Mouse (Mus musculus) hindlimb bud, embryonic 11.5 days (tissue): ENCODE results near the gene Inpp5d.

ENCODE experiments used
- DNase-seq: peaks from one replicate; pipeline ENCODE4 v3.0.0-alpha.2; 2012; ENCODE audit warnings: low read depth, low spot score; ENCODE audit errors: extremely low spot score

The Inpp5d gene

GRCm38 (mm10) chr1:87620211-87620668, at the start of gene Inpp5d:
Gene Inpp5d, plus strand, starts transcription at chr1:87620312.
- DNase-seq: no peak

- no peak for DNase-seq
These were observed 46.9 kb upstream of the Inpp5d start for GRCm38 (mm10) chr1:87573261-87573660.

GRCm38 (mm10) chr1:87573800-87574215, 46.3 kb upstream of the Inpp5d start, which contains the start of gene Ngef:
Gene Ngef, minus strand, starts transcription at chr1:87573870.
- DNase-seq: no peak

GRCm38 (mm10) chr1:87574353-87574752, 45.8 kb upstream of the Inpp5d start:
- no peak for DNase-seq

DNA sequence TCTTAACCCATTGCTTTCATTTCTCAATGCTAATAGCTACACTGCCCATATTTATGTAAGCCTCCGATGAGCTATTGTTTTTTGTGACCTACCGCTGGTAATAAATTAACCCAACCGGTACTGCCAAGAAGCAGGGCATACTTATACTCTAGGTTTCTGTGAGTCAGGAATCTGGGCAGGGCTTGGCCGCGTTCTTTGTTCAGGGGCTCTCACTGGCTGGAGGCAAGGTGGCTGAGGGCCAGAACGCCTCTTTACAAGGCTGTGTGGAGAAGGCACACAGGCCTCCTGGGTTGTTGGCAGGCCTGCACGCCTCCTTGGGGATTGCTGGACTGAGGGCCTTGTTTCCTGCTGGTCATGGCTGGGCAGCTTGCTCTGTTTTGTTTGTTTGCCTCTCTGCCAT, 45.3 kb upstream of the Inpp5d start:
- no peak for DNase-seq

- no peak for DNase-seq
These were observed 41.1 kb upstream of the Inpp5d start for GRCm38 (mm10) chr1:87578965-87579364.

DNA sequence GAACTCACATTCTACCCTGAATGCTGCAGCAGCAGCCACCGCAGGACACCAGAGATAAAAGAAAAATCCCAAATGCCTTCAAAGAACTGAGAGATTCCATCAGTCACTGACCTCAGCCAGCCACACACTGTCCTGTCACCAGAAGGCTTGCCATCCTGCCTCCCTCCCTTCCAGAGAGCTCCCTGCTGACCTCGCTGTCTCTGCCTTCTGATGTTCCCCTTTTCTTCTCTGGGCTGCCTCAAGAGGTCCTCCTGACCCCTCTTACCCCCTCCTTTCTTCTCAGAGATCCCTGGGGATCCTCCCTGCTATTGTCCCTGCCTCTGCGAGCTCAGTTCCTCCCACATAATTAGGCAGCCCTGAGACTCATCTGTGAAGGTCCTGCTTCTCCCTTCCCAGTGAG, 39.3 kb upstream of the Inpp5d start:
- DNase-seq: no peak

DNA sequence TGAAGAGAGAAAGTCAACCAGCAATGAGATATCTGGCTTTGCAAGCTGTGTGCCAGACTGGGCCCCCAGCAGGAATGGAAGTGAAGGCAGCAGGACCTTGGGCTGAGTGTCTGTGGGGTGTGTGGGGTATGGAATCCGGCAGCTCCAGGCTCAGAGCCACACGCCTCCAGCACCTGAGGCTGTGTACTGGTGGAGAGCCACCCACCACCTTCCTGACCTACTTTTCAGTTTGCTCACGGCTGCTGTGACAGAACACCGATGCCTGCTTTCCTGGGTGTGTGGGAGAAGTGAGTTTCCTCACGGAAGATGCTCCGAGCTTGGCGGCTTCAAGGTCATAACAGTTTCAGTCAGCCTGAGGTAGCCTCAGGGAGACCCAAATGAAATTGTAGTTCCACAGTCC, 30.9 kb upstream of the Inpp5d start:
- DNase-seq: no peak

DNA sequence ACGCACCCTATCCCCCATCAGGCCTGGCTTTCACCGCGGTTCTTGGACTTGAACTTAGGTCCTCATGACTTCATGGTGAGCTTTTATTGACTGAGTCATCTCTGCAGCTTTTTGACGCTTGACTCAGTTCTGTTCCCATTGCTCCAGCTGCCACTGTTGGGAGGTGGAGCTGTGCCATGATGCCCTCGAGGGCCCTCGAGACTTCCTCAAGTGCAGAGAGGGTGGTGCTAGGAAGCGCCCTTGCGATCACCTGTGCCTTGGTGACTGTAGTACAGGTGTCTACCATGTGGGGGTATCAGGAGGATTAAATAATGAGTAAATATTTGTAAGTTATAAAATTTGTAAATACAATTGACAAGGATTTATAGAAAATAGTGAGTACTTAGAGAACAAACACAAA, 30.1 kb upstream of the Inpp5d start:
- no peak for DNase-seq

GRCm38 (mm10) chr1:87594261-87594660, 25.9 kb upstream of the Inpp5d start:
- no peak for DNase-seq

DNA sequence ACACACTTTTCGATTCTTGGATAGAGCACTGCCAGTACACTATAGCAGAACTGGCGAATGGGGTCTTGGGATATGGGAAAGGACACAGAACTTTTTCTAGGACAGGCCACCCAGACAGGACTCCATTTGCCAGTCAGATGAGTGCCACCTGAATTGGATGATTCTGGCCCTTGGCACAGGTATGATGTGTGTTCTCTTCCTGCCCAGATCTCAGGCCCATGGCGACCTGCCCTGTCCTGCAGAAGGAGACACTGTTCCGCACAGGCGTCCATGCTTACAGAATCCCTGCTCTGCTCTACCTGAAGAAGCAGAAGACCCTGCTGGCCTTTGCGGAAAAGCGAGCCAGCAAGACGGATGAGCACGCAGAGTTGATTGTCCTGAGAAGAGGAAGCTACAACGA, 25.4 kb upstream of the Inpp5d start:
- no peak for DNase-seq

DNA sequence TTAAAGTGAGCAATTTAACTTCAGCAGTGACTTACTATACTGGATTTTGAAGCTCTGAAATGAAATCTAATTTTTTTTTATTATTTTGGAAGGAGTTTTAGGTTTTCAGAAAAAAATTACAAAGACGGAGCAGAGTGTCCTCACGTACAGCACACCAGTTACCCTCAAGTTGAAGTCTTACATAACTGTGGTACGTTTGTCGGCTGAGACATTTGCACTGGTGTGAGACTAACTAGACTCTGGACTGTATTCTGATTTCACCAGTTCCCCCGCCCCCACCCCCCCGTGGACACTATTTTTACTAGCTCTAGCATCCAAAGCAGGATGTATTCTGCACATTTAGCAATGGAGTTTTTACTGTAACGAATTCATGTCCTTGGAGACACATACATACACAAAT, 19.6 kb upstream of the Inpp5d start:
- DNase-seq: no peak

- no peak for DNase-seq
These were observed 18.3 kb upstream of the Inpp5d start for GRCm38 (mm10) chr1:87601801-87602200.

GRCm38 (mm10) chr1:87603389-87603788, 16.7 kb upstream of the Inpp5d start:
- DNase-seq: no peak

GRCm38 (mm10) chr1:87605296-87605695, 14.8 kb upstream of the Inpp5d start:
- DNase-seq: no peak

DNA sequence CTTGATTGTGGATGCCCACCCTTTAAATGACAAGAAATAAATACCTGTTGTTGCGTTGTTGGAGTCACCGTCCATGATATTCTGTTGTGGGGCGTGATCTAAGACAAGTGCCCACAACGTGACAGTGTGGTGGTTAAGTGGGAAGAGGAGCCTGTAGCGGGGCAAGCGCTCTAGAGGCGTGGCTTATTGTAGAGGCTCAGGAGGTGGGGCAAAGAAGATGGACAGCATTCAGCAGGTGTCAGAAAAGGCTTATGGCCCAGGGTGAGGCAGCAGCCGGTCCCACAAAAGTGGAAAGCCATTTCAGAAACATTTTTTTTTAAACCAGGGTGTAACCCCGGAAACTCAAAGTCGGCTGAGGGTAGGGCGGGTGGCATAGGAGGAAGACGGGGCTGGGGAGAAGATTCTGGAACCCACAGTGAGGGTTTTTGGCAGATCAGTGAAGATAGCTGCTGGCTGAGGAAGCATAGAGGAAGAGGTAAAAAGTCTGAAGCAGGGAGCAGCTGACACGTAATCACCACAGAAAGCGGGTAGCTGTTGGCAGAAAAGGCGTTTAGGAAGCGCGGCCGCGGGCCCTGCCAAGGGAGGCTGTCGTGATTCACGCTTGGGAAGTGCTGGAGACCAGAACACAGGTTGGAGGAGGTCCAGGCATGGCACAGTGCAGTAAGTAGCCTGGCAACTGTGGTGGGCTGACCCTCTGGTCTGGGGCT, 12.6 kb upstream of the Inpp5d start:
- no peak for DNase-seq

- DNase-seq: peak; percentile 8
These were observed 11.6 kb upstream of the Inpp5d start for GRCm38 (mm10) chr1:87608416-87609046.

DNA sequence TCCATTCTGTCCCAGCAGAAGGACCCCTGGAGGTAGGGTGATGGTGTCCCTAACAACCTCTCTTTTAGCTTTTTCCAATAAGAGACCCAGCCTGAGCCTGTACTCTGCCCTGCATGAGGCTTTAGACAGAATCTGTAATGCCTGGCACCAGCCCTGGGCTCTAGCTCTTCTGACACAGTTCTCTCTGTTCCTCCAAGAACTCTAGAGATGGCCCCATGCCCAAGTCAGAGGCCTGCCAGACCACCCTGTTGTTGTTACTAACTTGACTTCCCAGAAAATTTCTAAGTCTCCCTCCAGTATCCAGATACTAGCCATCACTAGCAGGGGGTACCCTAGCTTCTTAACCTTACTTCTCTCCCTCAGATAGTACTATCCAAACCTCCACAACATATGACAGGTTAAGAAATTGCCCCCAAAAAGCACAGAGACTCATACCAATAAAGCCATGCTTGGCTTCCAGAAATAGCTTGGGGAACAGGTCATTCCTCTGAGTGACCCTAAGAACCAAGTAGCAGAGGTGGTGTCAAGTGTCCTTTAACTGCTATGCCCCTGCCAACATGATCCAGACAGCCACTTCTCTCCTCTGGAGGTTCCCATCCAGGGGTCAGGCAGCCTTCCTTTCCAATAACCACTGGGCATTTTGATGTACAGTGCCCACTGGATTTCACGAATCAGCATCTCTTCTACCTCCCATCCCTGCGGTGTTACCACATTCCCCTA, 5.4 kb upstream of the Inpp5d start:
- no peak for DNase-seq

GRCm38 (mm10) chr1:87620693-87621092, 581 bp downstream of the Inpp5d start:
- DNase-seq: no peak

GRCm38 (mm10) chr1:87621146-87621857, 1.2 kb downstream of the Inpp5d start:
- no peak for DNase-seq

GRCm38 (mm10) chr1:87621858-87622279, 1.8 kb downstream of the Inpp5d start:
- DNase-seq: no peak
